Mouse (Mus musculus): ENCODE measurements around the gene Gas2.

Gene Gas2

DNA sequence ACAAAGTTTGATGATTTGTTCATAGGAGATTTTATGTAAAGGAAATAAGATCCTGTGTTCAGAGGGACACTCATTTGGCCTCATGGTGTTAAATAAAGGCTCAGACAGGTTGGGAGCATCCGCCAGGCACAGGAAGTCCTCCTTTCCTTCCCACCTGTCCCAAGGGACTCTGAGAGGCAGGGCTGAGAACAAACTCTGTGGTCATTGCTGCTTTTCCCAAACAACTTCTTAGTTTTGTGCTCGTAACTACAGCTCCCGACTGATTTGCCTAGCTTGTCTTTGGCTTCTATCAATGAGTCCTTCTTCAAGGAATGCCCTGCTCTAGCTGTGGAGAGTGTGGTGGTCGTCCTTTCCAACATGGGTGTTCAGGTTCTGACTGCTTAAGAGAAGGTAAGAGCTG lies 18.3 kb downstream of the Gas2 start:
- DNase-seq (ENCODE audit: low read depth, low spot score): no peak

DNA sequence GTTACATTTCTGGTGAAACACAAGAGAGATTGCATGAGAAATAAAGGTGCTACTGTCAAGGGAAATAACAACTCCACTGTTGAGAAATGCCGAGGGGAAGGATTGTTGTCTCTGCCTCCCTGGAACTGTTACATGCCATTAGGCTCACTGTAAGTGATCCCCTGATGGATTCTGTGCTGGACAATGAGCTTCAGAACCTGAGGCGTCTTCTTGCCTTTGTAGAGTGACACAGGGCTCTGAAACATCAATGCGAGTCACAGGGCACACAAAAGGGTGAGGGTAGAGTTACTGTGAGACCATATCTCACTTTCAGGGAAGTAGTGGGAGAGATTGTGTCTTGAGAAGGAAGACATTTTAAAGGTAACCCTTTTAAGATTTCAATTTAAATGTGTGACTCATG lies 23.5 kb downstream of the Gas2 start:
- no peak for DNase-seq (ENCODE audit: low read depth, low spot score)

DNA sequence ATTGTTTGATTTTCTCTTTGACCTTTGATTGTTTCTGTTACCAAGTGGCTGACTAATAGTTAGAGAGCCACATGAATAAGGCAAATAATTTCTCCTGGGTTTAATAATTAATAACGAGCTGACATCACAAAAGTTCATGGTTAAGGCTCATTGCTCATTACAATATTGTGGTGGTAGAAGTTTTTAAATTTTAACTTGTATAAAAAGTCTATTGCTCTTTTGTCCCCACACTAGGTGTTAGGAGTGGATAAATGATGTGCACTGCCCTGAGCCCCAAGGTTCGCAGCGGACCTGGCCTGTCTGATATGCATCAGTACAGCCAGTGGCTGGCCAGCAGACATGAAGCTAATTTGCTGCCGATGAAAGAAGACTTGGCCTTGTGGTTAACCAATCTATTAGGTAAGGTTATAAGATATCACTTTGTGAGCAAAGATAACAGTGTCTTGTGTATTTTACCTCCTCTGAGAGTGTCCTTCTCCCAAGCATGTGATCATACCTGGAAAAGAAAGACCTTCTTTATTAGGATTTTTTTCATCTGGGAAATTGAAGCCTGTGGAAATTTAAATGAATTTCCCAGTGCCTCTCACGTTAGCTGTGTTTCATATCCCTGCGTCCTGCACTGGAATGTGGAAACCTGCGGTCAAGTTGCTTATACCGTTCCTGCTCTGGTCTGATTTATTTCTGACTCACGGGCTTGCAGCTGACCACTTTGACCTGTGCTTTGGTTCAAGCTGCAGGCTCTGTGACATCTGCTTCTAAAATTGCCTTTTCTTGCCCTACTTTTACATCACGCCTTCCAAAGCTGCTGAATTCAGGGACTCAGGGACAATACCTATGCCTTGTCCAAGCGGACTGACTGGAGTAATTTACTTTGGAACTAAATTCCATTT lies 26.1 kb downstream of the Gas2 start:
- DNase-seq (ENCODE audit: low read depth, low spot score): peak; percentile 3

DNA sequence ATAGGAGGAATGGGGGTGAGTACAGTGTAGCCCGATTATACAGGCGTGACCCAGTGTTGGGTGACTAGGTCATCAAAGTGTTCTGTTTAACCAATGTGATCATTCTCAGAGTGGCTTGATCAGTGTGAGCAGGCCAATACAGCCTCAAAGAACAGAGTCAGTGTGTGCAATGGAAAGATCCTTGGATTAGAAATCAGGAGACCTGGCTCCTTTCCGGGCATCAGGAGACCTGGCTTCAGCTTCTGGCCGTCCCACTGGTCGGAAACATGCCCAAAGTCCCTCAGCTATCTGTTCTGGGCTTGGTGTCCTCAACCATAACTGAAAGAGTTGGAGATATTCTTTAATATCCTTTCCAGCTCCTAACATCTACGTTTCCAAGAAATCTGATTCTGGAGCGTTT lies 27.8 kb downstream of the Gas2 start:
- no peak for DNase-seq (ENCODE audit: low read depth, low spot score)

DNA sequence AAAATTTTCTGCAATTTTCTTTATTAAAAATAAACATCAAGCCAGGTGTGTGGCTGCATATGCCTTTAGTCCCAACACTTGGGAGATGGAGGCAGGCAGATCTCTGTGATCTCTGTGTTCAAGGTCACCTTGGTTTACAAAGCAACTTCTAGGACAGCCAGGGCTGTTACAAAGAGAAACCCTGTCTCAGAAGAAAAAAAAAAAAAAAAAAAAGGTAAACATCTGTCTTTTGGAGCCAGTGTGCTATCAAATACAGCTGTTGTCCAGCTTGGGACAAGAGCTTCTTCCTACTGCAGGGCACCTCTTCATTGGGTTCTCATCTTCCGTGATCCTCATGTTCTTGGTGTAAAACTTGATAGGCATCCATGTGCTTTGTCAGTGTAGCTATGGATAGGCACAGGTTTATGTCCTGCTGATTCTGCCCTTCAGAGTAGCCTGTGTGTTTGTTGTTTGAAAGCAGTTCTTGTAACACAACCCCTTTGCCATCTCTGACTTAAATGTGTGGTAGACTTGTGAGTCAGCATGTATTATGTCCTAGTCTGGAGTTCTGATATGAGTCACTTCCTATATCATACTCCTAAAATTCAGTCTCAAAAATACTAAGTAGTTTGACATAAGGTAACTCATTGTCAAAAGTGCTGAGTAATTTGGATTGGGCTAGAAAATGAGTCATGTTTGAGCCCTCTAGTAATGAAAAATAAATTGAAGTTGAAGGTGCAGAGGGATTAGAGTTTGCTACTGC lies 30.6 kb downstream of the Gas2 start:
- DNase-seq (ENCODE audit: low read depth, low spot score): peak; percentile 5

DNA sequence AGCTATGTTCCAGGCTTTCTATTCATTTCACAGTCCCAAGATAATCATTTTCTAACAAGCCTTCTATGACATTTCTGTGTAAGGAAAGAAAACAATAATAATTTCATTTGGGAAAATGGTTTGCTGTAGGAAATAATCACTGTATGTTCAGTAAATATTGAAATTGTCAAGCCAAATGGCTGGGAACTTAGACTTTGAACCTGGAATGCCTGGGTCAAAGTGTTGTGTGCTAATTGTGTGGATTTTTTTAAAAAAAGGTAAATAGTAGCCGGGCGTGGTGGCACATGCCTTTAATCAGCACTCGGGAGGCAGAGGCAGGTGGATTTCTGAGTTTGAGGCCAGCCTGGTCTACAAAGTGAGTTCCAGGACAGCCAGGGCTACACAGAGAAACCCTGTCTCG lies 31.2 kb downstream of the Gas2 start:
- DNase-seq (ENCODE audit: low read depth, low spot score): no peak

DNA sequence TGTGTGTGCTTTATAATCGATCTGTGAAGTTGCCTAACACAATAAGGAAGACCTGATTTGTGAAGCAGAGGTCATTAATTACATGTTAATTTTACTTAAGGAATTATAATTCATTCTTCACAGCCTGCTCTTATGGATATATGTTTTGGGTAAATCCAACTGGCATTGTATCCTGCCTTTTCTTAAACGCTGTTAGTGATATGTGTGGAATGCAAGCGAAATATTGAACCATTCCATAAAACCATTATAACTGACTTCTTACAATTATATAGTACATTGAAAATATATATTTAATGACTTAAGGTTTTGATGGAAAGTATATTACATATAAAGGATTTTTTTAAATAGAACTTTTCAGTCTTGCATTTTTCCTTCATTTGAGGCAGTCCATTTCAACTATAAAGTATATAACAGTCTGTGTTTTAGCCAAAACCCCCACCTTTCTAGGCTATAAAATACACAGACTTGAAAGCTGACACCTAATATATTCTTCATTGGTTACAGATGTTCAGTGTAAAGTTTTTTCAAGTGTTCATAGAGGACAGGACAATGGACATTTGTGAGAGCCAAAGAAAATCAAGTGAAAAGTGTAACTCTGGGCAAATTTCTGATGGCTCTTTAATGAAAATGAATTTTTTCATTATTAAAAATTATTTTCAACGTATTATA lies 32.5 kb downstream of the Gas2 start:
- no peak for DNase-seq (ENCODE audit: low read depth, low spot score)

DNA sequence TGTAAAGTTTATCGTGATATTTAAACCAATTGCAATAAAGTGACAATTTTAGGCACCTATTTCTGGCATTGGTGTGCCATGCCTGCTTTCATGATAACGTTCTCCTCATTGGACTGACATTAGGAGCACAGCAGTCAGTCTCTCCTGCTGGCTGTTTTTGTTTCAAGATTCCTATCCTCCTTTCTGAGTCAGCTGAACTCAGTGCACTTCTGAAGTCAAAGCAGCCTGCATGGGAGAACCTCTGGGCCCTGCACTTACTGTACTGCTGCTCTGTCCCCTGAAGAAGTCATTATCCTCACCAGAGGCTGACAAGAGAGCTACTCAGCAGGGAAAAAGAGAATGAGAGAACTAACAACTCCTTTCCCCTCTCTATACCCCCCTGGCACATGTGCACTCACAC lies 33.1 kb downstream of the Gas2 start:
- no peak for DNase-seq (ENCODE audit: low read depth, low spot score)

DNA sequence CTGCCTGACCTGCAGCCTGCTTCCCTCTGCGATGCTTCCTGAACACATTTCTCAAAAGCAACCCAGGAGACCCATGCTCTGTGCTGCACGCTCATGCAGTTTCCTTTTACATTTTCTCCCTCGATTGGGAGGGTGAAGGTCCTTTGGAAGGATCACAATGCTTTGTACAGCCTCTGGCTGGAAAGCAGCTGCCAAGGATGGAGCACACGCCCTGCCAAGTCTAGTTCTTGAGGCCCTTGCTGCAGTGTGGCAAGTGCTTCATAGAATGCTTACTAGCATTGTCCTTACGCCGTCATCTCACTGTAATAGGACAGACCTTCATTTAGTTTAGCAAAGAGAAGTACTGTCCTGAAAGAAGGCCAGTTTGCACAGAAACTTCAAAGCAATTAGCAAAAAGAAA lies 37.3 kb downstream of the Gas2 start:
- DNase-seq (ENCODE audit: low read depth, low spot score): no peak

DNA sequence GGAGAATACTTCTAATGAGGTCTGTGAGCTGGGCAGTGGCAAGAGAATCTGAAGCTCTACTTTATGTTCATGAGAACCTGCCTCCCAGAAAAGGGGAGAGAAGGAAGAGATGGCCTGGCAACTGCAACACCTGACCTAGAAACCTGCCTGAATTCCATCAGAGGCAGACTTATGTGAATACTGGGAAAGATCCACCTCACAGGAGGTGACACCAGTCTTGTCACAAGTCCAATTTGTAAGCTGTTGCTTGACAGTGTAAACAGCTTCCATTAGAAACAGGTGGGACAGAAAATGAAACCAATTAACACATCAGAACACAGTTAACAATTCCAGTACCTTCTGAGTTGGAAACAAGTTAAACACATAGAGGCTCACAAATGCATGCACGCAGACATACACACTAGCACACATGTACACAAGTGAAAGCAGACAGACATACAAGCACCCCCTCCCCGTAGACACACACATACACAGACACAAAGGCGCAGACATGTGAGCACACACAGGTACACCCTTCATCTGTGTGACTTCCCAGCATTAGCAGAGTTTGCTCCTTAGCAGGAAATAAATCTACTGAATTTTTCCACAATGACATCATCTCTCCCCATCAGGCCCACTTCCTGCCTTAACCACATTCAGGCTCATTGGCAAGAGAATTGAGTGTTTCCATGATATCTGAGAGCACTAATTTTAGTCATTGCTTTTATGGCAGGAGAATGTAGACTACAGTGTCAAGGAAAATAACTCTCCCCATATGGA lies 51.7 kb downstream of the Gas2 start:
- peak; percentile 60 for DNase-seq (ENCODE audit: low read depth, low spot score)

DNA sequence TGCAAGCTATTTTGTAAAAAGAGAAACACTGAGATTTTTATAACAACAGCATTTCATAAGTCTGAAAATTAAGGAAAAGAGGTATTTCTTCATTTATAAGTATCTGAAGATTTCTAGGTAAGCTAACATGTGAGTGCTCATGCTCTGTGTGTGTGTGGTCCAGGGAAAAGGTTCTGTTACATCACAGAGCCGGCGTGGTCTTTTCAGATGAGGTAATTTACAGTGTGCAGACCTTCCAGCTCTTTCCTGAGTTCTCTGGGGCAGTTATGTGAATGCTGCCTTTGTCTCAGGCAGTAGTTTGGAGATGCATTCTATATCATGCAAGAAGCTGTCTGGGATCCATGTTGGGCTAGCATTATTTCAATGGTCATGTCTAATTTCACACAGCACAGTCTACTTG lies 52.3 kb downstream of the Gas2 start:
- DNase-seq (ENCODE audit: low read depth, low spot score): no peak

DNA sequence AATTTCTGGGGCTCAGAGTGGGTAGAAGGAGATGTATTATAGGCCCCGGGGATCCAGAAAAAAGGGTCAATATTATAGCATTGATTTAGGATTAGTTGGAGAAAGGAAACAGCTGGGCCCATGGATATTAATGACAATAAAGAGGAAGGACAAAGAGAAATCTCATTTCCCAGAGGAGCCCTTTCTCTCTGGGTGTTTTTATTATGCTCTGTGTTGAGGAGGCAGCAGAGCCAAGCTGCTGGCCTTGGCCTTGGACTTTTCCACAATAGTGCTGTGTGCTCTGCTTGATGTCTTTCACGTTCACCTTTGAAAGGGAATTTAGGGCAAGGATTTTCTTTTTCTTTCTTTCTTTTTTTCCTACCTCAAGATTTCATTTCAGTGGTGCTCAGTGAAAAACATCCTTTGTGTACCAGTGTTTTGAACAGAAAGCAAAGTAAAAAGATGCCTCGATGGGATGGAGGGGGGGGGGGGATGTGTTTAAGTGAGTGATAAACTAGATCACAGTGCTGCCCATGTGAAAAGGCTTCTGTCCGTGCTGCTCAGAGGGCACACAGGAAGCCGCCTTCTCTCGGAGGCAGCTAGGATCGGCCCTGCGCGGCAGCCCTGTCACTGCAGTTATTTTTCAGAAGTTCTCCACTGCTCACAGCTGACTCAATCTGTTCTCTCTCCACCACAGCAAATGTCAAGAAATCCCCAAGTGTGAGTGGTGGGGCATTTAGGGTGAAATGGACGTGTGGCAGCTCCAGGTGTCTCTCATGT lies 67.1 kb downstream of the Gas2 start:
- DNase-seq (ENCODE audit: low read depth, low spot score): no peak

DNA sequence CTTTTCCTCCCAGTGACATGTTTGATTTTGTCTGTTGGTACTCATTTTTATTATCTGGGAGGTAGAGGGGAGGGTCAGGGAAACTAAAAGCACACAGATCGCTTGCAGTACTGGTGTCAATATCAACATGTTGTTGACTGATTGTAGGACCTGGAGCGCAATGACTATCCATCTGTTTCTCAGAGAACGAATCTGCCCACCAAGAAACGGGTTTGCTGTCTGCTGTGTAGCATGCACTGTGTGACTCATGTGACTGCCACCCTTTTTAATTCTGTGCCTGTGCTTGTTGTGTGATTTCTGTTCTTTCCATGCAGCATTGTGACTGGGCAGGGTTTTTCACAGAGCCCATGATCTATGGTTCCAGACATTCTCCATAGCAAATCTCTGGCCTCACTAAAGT lies 69.4 kb downstream of the Gas2 start:
- no peak for DNase-seq (ENCODE audit: low read depth, low spot score)

DNA sequence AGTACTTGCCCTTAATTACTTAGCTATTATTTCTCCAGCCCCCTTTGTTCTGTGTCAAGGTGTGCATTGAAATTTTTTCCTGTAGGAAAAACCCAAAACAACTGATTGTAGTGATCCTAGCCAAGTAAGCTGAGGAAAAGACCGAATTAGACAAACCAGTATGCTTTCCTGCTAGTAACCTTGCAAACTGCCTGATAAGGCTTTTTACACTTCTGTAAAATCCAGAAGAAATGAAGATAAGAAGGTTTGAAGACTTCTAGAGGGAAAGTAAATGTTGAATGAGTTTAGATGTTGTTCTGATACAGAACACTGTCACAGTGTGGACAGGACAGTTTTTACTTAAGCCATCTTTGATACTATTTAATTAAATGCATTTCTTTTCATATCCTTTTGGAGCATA lies 75.5 kb downstream of the Gas2 start:
- DNase-seq (ENCODE audit: low read depth, low spot score): no peak

DNA sequence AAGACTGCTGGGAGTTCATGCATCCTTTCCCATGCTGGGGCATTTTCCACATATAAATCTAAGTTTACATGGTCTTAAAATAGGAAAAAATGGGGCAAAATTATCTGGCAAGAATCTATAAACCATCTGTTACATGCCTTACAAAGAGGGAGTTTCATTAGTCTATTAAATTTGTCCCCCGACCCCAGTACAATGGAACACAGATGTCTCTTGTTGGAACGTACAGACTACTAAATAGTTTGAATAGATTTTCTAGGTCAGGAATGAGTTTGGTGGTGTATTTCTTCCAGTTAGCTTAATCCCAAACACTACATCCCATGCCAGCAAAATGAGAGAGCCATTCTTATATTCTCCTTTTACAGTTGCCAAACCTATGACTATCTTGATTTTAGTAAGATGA lies 78.6 kb downstream of the Gas2 start:
- no peak for DNase-seq (ENCODE audit: low read depth, low spot score)

DNA sequence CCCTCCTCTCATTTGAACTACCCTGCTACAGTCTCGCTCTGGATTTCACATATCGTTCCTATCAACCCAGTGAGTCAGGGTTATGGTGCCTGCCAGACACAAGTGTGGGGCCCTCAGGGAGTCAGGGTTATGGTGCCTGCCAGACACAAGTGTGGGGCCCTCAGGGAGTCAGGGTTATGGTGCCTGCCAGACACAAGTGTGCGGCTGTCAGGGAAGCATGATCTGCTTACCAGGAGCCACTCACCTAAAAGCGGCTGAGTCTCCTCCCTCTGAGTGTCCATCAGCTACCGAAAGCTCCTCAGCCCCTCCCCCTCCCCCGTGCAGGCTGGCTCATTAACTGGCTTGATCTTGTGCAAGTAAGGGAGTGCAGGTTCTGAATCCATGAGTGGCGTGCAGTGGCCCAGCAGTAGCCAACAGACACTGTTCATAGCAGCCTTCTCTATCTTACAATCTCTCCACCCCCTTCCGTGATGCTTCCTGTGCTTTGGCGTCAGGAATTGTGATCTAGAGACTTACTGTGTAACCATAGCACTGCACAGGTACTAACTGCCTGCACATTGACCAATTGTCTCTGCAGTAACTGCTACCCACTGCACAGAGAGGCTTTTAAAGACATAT lies 93.7 kb downstream of the Gas2 start:
- DNase-seq (ENCODE audit: low read depth, low spot score): no peak

DNA sequence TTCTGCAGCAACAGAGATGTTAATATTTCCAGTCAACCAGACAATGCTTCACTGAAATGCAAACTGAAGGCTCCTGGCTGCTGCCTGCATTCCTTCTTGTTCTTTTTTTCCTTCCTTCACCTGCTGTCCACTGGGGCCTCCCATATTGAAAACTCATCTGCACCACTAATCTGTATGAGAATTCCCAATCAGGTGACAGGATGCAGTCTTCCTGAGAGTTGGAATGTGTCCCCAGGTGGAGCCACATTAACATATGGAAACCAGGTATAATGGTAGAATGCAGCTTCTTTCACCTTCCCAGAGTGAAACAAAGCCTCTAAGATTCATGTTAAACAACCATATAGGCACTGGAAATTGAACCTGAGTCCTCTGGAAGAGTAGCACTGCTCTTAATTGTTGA lies 96.0 kb downstream of the Gas2 start:
- DNase-seq (ENCODE audit: low read depth, low spot score): no peak

DNA sequence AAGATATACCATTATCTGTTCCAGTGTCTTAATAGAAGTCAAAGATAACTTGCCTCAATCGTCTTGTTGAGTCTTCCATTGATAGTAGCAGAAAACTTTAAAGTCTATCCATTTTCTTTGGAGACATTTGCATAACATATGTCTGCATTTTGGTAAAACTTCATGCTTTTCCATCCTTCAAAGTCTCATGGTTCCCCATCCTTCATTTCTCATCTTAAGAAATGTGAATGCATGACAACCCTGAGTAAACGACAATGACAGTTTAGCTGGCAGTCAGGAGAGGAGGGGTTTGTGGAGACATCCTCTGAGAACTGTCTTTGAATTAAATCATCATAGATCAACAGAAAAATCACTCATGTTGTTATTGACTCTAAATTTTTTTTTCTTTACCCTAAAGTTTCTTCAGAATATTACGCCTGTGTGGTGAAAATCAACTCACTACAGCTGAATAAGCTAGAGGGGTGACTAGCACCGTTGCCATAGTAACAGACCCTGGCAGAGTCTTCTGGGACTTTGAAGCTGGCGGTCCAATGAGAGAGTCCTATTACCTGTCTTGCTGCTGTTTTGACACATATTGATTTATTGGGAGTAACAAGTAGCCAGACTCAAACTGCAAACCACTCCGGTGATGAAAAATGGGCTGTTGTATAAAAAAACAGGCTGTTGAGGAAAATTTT lies 99.0 kb downstream of the Gas2 start:
- no peak for DNase-seq (ENCODE audit: low read depth, low spot score)

DNA sequence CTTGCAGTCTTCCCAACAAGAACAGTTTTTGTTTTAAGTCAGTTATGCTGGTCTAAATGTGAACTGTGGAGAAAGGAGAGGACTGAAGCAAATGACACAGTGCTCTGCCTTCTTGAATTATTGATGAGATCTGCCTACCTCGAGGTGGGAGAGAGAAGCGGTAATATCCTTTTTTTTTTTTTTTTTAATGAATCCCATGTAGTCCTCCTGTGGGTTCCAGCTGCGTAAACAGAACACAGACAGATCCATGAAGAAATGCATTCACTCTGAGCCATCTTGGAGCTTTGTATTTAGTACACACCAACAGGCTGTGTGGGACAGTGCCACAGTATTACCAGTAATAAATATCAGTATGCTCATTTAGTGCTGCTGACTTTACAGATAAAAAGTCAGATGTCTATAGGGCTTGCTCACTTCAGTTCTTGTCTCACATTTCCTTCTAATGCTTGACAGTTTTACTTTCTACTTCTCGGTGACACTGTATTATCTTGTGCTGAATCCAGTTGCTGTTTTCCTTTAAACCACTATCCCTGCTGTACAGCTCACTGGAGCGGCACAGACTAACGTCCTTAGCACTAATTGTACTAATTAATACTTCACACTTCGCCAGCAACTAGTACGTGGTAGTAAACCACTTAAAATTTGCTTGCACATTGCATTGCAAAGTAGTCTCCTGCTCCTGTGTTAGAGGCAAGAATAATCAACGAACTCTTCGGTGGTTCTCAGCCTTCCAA lies 100.6 kb downstream of the Gas2 start:
- no peak for DNase-seq (ENCODE audit: low read depth, low spot score)

Data from CD4-positive helper T cell, adult 2 months (primary cell).